Mouse (Mus musculus): ENCODE data around the gene Prdx3. TPM values are rescaled to one million over a fixed set of nuclear protein-coding genes. Genes with fewer than 3 reads are reported as not detected.
A peak's percentile ranks its signal among the peaks of the same experiment; 100 is the strongest.

Prdx3 gene
- polyA plus RNA-seq, 1 experiment from 2014 or later = 119 TPM

DNA sequence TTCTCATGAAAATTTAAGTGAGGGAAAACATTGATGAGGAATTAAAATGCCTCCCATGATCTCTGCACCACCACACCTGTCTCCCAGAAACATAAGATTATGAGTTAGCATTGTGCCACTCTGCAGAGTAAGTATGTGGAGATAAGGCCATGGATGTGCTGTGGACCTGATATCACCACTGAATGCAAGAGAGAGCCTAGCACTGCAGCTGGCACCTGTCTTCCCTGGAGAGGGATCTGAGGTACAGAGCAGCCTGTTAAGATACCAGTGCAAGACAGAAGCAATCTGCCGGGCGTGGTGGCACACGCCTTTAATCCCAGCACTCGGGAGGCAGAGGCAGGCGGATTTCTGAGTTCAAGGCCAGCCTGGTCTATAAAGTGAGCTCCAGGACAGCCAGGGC is 31.1 kb upstream of the Prdx3 start:
- no peaks in the 10 kb centered on the region for H3K27me3 ChIP-seq (replicated peaks; ENCODE audit: control insufficient read depth, insufficient read depth, low read length)

DNA sequence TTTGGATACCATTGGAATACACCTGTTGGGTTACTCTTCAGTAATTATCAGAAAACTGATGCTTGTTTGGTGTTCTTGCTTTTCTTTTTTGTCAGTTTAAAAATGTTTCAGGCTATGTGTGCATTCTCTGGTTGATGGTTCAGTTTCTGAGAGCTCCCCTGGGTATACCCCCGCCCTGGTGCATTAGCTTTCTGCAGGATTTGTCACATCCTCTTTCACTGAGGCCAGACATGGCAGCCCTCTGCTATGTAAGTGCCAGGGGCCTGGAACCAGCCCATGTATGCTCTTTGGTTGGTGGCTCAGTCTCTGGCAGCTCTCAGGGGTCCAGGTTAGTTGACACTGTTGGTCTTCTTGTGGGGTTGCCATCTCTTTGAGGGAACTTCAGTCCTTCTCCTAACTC is 29.6 kb upstream of the Prdx3 start:
- Histone ChIP-seq H3K9me3 (ENCODE audit: control insufficient read depth) (no peaks in the 10 kb centered on the region), H3K27me3 (replicated peaks; ENCODE audit: control insufficient read depth, insufficient read depth, low read length) (no peaks in the 10 kb centered on the region), H3K36me3 (ENCODE audit: control insufficient read depth, insufficient read depth) (no peaks in the 10 kb centered on the region), H3K4me1 (replicated peaks; ENCODE audit: control insufficient read depth, insufficient read depth, low read length) (no peaks in the 10 kb centered on the region), H3K9ac (ENCODE audit: low read depth, low read length) (no peak overlapping the region), H3K4me3 (ENCODE audit: low read depth, low read length) (no peak overlapping the region), H3K4me2 (replicated peaks; ENCODE audit: low read depth) (no peak overlapping the region), H3K27ac (ENCODE audit: low read depth, low read length) (no peak overlapping the region)
- WGBS = 100% methylated on average over 1 of the region's 1 CpGs
- no peak for TF ChIP-seq CTCF (IDR thresholded peaks at IDR 0.05; ENCODE audit: low read depth)
- ATAC-seq = no peak

More for the DNA sequence above, 31.1 kb upstream of the Prdx3 start:
- WGBS = 93% methylated on average over 5 of the region's 5 CpGs
- no peak for ATAC-seq
- H3K4me3 ChIP-seq (ENCODE audit: low read depth, low read length) = no peak overlapping the region
- TF ChIP-seq CTCF (IDR thresholded peaks at IDR 0.05; ENCODE audit: low read depth) = no peak
- H3K36me3 ChIP-seq (ENCODE audit: control insufficient read depth, insufficient read depth) = no peaks in the 10 kb centered on the region
- H3K9me3 ChIP-seq (ENCODE audit: control insufficient read depth) = no peaks in the 10 kb centered on the region
- no peaks in the 10 kb centered on the region for H3K4me1 ChIP-seq (replicated peaks; ENCODE audit: control insufficient read depth, insufficient read depth, low read length)
- H3K4me2 ChIP-seq (replicated peaks; ENCODE audit: low read depth) = no peak overlapping the region
- no peak overlapping the region for H3K27ac ChIP-seq (ENCODE audit: low read depth, low read length)
- no peak overlapping the region for H3K9ac ChIP-seq (ENCODE audit: low read depth, low read length)

- no peak for TF ChIP-seq CTCF (IDR thresholded peaks at IDR 0.05; ENCODE audit: low read depth)
- Histone ChIP-seq H3K27ac (ENCODE audit: low read depth, low read length) (no peak overlapping the region), H3K4me1 (replicated peaks; ENCODE audit: control insufficient read depth, insufficient read depth, low read length) (no peaks in the 10 kb centered on the region), H3K4me2 (replicated peaks; ENCODE audit: low read depth) (no peak overlapping the region), H3K4me3 (ENCODE audit: low read depth, low read length) (no peak overlapping the region), H3K9ac (ENCODE audit: low read depth, low read length) (no peak overlapping the region), H3K9me3 (ENCODE audit: control insufficient read depth) (no peaks in the 10 kb centered on the region), H3K27me3 (replicated peaks; ENCODE audit: control insufficient read depth, insufficient read depth, low read length) (no peaks in the 10 kb centered on the region), H3K36me3 (ENCODE audit: control insufficient read depth, insufficient read depth) (no peaks in the 10 kb centered on the region)
- no peak for ATAC-seq
- WGBS = 77% methylated on average over 1 of the region's 1 CpGs
These were observed 28.8 kb upstream of the Prdx3 start for GRCm38 (mm10) chr19:60903139-60903538.

- WGBS = 35% methylated on average over 3 of the region's 3 CpGs
- Histone ChIP-seq H3K4me2 (replicated peaks; ENCODE audit: low read depth) (no peak overlapping the region), H3K27ac (ENCODE audit: low read depth, low read length) (no peak overlapping the region), H3K27me3 (replicated peaks; ENCODE audit: control insufficient read depth, insufficient read depth, low read length) (no peaks in the 10 kb centered on the region), H3K36me3 (ENCODE audit: control insufficient read depth, insufficient read depth) (no peaks in the 10 kb centered on the region), H3K9me3 (ENCODE audit: control insufficient read depth) (no peaks in the 10 kb centered on the region), H3K9ac (ENCODE audit: low read depth, low read length) (no peak overlapping the region), H3K4me1 (replicated peaks; ENCODE audit: control insufficient read depth, insufficient read depth, low read length) (no peaks in the 10 kb centered on the region), H3K4me3 (ENCODE audit: low read depth, low read length) (no peak overlapping the region)
- ATAC-seq = no peak
- TF ChIP-seq CTCF (IDR thresholded peaks at IDR 0.05; ENCODE audit: low read depth) = no peak
These were observed 21.0 kb upstream of the Prdx3 start for GRCm38 (mm10) chr19:60895251-60895880.

GRCm38 (mm10) chr19:60891934-60892547 is 17.7 kb upstream of the Prdx3 start:
- peak; percentile 87 for TF ChIP-seq CTCF (IDR thresholded peaks at IDR 0.05; ENCODE audit: low read depth)
- H3K9ac ChIP-seq (ENCODE audit: low read depth, low read length) = no peak overlapping the region
- H3K36me3 ChIP-seq (ENCODE audit: control insufficient read depth, insufficient read depth) = no peaks in the 10 kb centered on the region
- 42% methylated on average over 1 of the region's 1 CpGs for WGBS
- H3K27ac ChIP-seq (ENCODE audit: low read depth, low read length) = no peak overlapping the region
- H3K4me2 ChIP-seq (replicated peaks; ENCODE audit: low read depth) = peak overlapping the region; percentile 92; the same call in 1 of the 2 replicates
- H3K9me3 ChIP-seq (ENCODE audit: control insufficient read depth) = no peaks in the 10 kb centered on the region
- H3K4me1 ChIP-seq (replicated peaks; ENCODE audit: control insufficient read depth, insufficient read depth, low read length) = 0 out of 2 replicates have a peak, but pooled peaks cover 2% of the 10 kb centered on the region
- no peaks in the 10 kb centered on the region for H3K27me3 ChIP-seq (replicated peaks; ENCODE audit: control insufficient read depth, insufficient read depth, low read length)
- no peak overlapping the region for H3K4me3 ChIP-seq (ENCODE audit: low read depth, low read length)
- ATAC-seq = no peak

- peak overlapping the region; percentile 84 for H3K4me3 ChIP-seq (ENCODE audit: low read depth, low read length)
- H3K27me3 ChIP-seq (replicated peaks; ENCODE audit: control insufficient read depth, insufficient read depth, low read length) = no peaks in the 10 kb centered on the region
- H3K9ac ChIP-seq (ENCODE audit: low read depth, low read length) = no peak overlapping the region
- no peaks in the 10 kb centered on the region for H3K9me3 ChIP-seq (ENCODE audit: control insufficient read depth)
- no peak overlapping the region for H3K27ac ChIP-seq (ENCODE audit: low read depth, low read length)
- peak overlapping the region; percentile 92 for H3K4me2 ChIP-seq (replicated peaks; ENCODE audit: low read depth)
- no peak for TF ChIP-seq CTCF (IDR thresholded peaks at IDR 0.05; ENCODE audit: low read depth)
- no peak for ATAC-seq
- WGBS = 7% methylated on average over 4 of the region's 5 CpGs
- H3K36me3 ChIP-seq (ENCODE audit: control insufficient read depth, insufficient read depth) = no peaks in the 10 kb centered on the region
- H3K4me1 ChIP-seq (replicated peaks; ENCODE audit: control insufficient read depth, insufficient read depth, low read length) = 0 out of 2 replicates have a peak, but pooled peaks cover 2% of the 10 kb centered on the region
These were observed 16.7 kb upstream of the Prdx3 start for GRCm38 (mm10) chr19:60891123-60891470.
